Mouse (Mus musculus) embryo, embryonic 10.5 days (tissue): ENCODE data around the gene Ccdc86.

Experiments used
- DNase-seq: peaks from one replicate; pipeline ENCODE4 v3.0.0-alpha.2; 2015; ENCODE audit warnings: low spot score

Gene Ccdc86

GRCm38 (mm10) chr19:10949558-10949957 lies 492 bp upstream of the Ccdc86 start:
- DNase-seq, result no peak

GRCm38 (mm10) chr19:10948416-10948815 lies 650 bp downstream of the Ccdc86 start:
- DNase-seq, result no peak

- DNase-seq, result no peak
Measured at GRCm38 (mm10) chr19:10947219-10947618, 1.8 kb downstream of the Ccdc86 start.

- DNase-seq, result no peak
Measured at GRCm38 (mm10) chr19:10946506-10946905, 2.6 kb downstream of the Ccdc86 start.

- DNase-seq, result no peak
Measured at GRCm38 (mm10) chr19:10943955-10944354, 5.1 kb downstream of the Ccdc86 start.

- DNase-seq, result peak; percentile 69
Measured at GRCm38 (mm10) chr19:10940801-10941457, 8.1 kb downstream of the Ccdc86 start.

GRCm38 (mm10) chr19:10940097-10940800 lies 8.8 kb downstream of the Ccdc86 start:
- peak; percentile 93 for DNase-seq

- DNase-seq, result no peak
Measured at GRCm38 (mm10) chr19:10938771-10939170, 10.3 kb downstream of the Ccdc86 start.

GRCm38 (mm10) chr19:10937110-10937563 lies 11.9 kb downstream of the Ccdc86 start, which contains the start of gene Ptgdr2:
Gene Ptgdr2, plus strand, starts transcription at chr19:10937160.
- no peak for DNase-seq

- DNase-seq, result no peak
Measured at GRCm38 (mm10) chr19:10936077-10936476, 13.0 kb downstream of the Ccdc86 start.

GRCm38 (mm10) chr19:10935029-10935428 lies 14.0 kb downstream of the Ccdc86 start:
- DNase-seq, result no peak

- no peak for DNase-seq
Measured at GRCm38 (mm10) chr19:10930641-10931040, 18.4 kb downstream of the Ccdc86 start.

- DNase-seq, result peak; percentile 52
Measured at GRCm38 (mm10) chr19:10926666-10927065, 22.4 kb downstream of the Ccdc86 start.

GRCm38 (mm10) chr19:10926123-10926621 lies 22.9 kb downstream of the Ccdc86 start:
- DNase-seq, result peak; percentile 57

GRCm38 (mm10) chr19:10924220-10924619 lies 24.8 kb downstream of the Ccdc86 start:
- DNase-seq, result no peak

- DNase-seq, result no peak
Measured at GRCm38 (mm10) chr19:10921058-10921457, 28.0 kb downstream of the Ccdc86 start.

- no peak for DNase-seq
Measured at GRCm38 (mm10) chr19:10920532-10920931, 28.5 kb downstream of the Ccdc86 start, which contains the start of gene Zp1. Gene Zp1, minus strand, starts transcription at chr19:10920632.

- no peak for DNase-seq
Measured at GRCm38 (mm10) chr19:10918321-10918991, 30.6 kb downstream of the Ccdc86 start.

GRCm38 (mm10) chr19:10916506-10916905 lies 32.6 kb downstream of the Ccdc86 start:
- no peak for DNase-seq

GRCm38 (mm10) chr19:10914870-10915269 lies 34.2 kb downstream of the Ccdc86 start:
- DNase-seq, result no peak

- no peak for DNase-seq
Measured at GRCm38 (mm10) chr19:10914291-10914690, 34.8 kb downstream of the Ccdc86 start.

- DNase-seq, result no peak
Measured at GRCm38 (mm10) chr19:10909087-10909721, 39.9 kb downstream of the Ccdc86 start.
